Mouse (Mus musculus) bone marrow, adult 2 months (tissue): ENCODE results near the gene Fcgrt.

Experiments used
- CTCF ChIP-seq: fragments of 200-500 bp; IDR thresholded peaks from 2 replicates; pipeline ENCODE4 v1.5.1; 2011; ENCODE audit warnings: low read length, control low read depth; ENCODE audit not compliant: control insufficient read depth, insufficient read depth
- POLR2A ChIP-seq: fragments of 200-500 bp; IDR thresholded peaks from 2 replicates; pipeline ENCODE4 v1.6.1; 2011; ENCODE audit warnings: low read depth, mild to moderate bottlenecking, control low read depth, low read length, borderline replicate concordance; ENCODE audit not compliant: control insufficient read depth

- TF ChIP-seq CTCF (no peak), POLR2A (no peak)
Measured at GRCm38 (mm10) chr7:45122561-45123185, 19.0 kb upstream of the Fcgrt start.
